Mouse (Mus musculus): ENCODE data around the gene Vezf1. TPM values are rescaled to one million over a fixed set of nuclear protein-coding genes. Genes with fewer than 3 reads are reported as not detected.
"Not testable (repeated sequence)": the region's sequence is repeated elsewhere in the genome, so short reads cannot be mapped to it uniquely, and the experiment has no call there.

The Vezf1 gene
- total RNA-seq (2022), result 10 to 100 TPM; 27.9 to 30.8 (median 29.3) TPM

DNA sequence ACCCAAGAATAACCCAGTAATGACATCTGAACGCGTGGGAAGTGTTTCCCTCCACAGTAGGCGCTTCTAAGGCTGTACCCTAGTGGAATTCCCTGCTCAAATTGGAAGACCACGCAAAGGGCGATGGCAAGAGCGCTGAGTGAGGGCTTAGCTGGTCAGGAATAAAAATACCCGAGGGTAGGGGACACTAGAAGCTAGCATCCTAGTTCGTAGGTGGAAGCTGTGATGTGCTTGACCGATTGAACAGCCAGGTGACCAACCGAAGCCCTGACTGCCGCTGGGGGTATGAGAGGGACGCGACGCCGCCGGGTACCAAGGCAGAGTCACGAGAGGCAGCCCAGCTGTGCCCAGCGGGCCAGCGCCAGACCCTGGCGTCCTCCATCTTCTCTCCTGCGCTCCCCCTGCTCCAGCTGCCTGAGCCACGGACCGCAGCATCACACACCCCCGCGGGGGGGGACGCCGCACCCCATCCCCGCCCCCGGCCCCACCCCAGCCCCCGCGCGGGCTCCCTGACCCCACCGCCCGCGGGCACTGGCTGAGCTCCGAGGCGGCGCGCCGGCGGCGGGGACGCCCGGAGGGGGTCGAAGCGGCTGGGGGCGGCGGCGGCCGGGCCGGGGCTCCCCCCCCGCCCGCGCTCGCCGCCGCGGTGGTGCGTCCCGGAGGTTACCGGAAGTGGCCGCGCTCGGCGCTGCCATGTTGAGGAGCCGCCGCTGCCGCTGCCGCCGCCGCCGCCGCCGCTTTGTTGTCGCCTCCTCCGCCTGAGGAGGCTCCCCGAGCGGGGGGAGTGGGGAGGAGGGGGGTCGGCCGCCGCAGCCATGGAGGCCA, at the start of gene Vezf1:
Gene Vezf1, plus strand, starts transcription at position 694 of the 825 bp plus-strand sequence.
- DNase-seq (ENCODE audit: low spot score in 2 of 2), result peak; percentile 54 to 60

GRCm38 (mm10) chr11:88023933-88024332, 44.1 kb upstream of the Vezf1 start:
- no peak for DNase-seq (ENCODE audit: low spot score in 2 of 2)

DNA sequence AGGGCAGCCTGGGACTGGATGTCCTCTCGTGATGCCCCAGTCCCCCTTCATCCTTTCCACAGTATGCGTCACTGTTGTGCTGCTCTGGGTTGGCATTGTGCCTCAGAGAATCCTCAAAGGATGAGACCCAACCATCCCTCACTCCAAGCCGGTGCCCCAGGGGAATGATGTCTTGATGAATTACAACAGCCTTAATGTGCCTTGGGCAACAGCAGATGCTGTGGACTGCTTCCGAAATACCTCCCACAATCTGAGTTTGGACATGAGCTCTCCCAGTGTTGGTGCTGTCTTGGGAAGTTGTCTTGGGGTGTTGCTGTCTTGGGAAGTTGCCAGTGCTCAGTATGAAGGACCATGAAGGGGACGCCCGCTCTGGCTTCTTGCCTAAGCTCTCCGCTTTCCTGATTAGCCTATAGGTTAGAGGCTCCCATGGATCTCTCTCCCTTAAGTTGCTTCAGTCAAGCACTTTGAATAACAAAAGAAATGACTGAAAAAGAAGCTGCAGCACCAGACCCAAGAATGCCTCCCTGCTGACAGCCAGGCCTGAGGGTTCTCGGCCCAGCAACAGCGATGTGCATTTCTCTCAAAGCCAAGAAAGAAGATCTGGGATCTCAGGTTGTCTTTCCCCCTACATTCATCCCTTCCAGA, 40.6 kb upstream of the Vezf1 start:
- DNase-seq (ENCODE audit: low spot score in 2 of 2), result no peak

DNA sequence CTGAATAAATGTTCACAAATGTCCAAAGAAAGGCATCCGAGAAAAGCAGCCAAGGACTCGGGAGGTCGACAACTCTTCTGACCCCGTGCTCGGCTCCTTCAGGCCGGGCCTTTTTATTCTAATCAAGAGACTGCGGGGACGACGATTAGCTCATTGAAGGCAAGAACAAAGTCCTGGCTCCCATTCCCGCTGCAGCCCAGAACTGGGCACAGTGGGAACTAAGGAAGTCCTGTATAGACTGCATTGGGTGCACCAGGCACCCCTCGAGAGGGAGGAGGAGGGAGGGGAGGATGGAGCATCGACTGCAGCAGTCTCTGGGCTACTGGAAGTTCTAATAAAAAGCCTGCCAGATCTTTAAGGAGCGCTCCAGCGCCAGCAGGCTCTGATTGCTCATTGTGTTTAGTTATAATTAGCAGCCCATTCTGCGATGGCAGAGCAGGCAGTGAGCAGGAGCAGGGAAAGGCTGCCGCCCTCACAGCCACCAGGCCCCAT, 39.8 kb upstream of the Vezf1 start:
- DNase-seq (ENCODE audit: low spot score in 2 of 2), result peak in 1 of 2 experiments; percentile 61

DNA sequence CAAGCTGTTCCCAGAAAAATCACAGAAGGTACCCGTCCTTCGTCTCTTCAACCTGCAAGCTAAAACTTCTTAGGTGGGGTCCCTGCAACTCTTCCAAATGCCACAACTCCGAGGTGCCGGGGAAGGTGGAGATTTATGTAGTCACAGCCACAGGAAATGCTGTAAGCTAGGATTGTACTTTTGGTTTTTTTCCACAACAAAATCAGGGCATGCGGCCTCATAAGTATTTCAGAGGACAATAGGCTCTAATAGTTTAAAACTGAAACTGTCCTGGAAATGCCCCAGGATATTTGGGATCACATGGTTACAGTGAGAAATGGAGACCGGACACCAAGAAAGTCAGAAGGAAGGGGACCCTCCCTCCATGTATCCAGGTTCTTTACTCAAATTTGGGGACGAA, 37.9 kb upstream of the Vezf1 start:
- DNase-seq (ENCODE audit: low spot score in 2 of 2), result no peak

DNA sequence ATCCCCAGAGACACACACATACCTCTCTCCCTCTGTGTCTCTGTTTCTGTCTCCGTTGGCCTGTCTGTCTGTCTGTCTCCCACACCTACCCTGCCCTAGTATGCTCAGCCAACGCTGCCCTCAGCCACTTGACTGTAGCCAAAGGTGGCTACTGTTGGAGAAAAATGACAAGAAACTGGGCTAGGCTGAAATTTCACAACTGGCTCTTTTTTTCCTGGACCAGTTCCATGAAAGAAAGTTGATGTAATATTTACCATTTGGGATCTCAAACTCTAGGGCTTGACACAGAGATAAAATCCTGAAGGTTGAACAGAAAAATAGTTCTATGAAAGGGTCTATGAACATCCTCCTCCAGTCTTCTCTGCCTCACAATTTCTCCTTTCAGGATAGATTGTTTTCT, 37.2 kb upstream of the Vezf1 start:
- no peak for DNase-seq (ENCODE audit: low spot score in 2 of 2)

GRCm38 (mm10) chr11:88031753-88032152, 36.3 kb upstream of the Vezf1 start:
- DNase-seq (ENCODE audit: low spot score in 2 of 2), result no peak

- DNase-seq (ENCODE audit: low spot score in 2 of 2), result no peak
These were observed 32.1 kb upstream of the Vezf1 start for GRCm38 (mm10) chr11:88035970-88036369.

GRCm38 (mm10) chr11:88036761-88037251, 31.3 kb upstream of the Vezf1 start:
- no peak for DNase-seq (ENCODE audit: low spot score in 2 of 2)

- DNase-seq (ENCODE audit: low spot score in 2 of 2), result no peak
These were observed 30.7 kb upstream of the Vezf1 start for GRCm38 (mm10) chr11:88037386-88037785.

DNA sequence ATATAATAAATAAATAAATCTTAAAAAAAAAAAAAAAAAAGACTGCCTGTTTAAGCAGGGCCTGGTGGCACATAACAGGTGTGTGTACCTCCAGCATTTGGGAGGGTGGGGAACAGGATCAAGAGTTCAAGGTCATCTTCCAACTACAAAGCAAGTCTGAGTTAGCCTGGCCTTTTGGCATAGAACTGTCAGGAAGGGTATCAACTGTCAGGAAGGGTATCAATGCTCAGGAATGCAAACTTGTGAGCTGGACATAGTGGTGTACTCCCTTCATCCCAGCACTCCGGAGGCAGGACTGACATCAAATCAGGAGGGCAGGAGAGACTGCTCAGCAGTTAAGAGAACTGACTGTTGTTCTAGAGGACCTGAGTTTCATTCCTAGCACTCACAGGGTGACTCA, 29.0 kb upstream of the Vezf1 start:
- DNase-seq (ENCODE audit: low spot score in 2 of 2), result no peak

DNA sequence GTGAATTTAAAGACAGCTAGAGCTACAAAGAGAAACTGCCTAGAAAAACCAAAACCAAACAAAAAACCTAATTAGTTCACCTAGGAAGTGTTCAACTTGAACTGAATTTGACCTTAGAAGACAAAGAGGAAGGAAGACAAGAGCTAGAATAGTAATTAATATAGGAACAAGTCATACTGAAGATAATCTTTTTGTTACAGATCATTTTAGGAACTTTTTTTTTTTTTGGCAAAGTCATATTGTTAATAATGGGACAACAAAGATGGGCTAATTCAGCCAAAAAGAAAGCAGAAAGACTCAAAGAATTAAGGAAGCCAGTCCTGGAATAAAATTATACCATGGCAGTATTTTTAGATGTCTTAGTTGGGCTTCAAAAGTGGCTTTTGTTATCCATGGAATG, 23.8 kb upstream of the Vezf1 start:
- DNase-seq (ENCODE audit: low spot score in 2 of 2), result no peak

GRCm38 (mm10) chr11:88045159-88045558, 22.9 kb upstream of the Vezf1 start:
- DNase-seq (ENCODE audit: low spot score in 2 of 2), result not testable (repeated sequence)

DNA sequence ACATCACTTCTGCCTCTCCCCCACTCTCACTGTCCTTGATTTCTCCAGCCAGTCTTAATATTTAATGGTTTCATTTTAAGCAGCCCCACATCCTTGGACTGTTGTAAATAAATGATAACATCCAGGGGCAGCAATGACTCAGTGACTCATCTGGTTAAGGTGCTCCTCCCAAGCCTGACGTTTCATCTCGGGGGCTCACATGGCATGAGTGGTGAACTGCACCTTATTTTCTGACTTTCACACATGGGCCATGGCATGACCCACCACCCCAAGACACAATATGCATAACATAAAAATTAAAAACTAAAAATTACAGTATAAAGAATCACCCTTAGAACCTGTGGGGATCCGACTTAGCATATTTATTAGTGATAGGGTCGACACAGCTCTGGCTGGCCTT, 22.2 kb upstream of the Vezf1 start:
- DNase-seq (ENCODE audit: low spot score in 2 of 2), result no peak

- DNase-seq (ENCODE audit: low spot score in 2 of 2), result no peak
These were observed 21.6 kb upstream of the Vezf1 start for GRCm38 (mm10) chr11:88046323-88046937.

DNA sequence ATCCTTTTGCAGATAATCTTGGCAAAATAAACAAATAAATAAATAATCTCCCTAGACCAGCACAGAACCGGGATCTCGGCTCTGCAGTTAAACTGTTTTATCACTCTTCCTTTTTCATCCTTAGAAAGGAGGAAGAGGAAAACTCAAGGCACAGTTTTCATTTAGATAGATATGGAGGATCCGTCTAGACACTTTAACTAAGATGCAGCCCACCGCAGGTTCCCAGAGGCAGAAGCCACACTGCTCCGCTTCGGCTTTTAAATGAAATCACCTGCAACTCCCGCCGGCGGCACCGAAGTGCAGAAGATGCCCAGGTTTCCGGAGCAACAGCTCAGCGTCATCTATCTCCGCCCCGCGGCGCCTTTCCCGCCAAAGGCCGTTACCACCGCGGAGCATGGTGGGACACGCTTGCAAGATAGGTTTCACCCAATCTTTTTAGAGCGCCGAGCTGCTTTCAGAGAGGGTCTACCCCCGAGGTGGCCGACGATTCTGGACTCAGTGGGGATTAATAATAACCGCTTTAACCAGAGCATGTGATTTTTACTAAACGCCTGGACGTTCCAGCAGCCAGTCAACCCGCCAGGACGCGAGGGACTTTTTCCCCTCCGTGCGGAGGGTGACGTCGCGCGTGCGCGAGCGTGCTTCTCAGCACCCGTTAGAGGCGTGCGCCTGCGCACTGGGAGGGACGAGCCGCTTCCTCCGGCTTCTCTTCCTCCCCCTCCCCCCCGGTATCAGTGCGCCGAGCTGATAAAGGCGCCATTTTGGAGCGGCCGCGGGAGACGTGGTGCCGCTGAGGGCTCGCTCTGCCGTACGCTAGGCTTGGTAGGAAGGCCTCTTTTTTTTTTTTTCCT, 20.9 kb upstream of the Vezf1 start, which contains the start of gene Srsf1:
Gene Srsf1, plus strand, starts transcription at position 430 of the 851 bp plus-strand sequence.
- DNase-seq (ENCODE audit: low spot score in 2 of 2), result peak; percentile 96 to 97

- DNase-seq (ENCODE audit: low spot score in 2 of 2), result peak; percentile 62 to 64
These were observed 20.1 kb upstream of the Vezf1 start for GRCm38 (mm10) chr11:88047871-88048531.

DNA sequence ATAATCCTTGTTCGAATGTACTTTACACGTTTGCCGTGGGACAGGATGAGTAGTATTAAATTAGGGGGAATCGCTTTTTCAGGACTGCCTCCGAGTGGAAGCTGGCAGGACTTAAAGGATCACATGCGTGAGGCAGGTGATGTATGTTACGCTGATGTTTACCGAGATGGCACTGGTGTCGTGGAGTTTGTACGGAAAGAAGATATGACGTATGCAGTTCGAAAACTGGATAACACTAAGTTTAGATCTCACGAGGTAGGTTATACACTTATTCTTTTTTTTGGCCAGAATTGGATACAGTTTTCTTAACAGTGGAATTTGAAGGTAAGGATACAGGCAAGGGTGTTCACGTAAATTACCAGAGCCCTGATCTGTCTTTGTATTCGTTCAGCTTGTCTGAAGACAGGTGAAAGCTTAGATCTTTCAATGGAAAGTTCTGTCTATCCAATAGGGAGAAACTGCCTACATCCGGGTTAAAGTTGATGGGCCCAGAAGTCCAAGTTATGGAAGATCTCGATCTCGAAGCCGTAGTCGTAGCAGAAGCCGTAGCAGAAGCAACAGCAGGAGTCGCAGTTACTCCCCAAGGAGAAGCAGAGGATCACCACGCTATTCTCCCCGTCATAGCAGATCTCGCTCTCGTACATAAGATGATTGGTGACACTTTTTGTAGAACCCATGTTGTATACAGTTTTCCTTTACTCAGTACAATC, 19.0 kb upstream of the Vezf1 start:
- DNase-seq (ENCODE audit: low spot score in 2 of 2), result no peak

DNA sequence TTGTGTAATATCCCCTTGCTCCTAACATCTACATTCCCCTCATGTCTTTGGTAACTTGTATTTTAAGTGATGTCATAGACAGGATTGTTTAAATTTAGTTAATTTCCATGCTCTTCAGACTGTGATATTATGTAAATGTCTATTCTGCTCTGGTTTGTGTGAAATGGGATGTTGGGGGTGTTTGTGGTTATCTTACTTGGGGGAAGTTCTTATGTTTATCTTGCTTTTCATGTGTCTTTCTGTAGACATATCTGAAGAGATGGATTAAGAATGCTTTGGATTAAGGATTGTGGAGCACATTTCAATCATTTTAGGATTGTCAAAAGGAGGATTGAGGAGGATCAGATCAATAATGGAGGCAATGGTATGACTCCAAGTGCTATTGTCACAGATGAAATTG, 18.3 kb upstream of the Vezf1 start:
- no peak for DNase-seq (ENCODE audit: low spot score in 2 of 2)

DNA sequence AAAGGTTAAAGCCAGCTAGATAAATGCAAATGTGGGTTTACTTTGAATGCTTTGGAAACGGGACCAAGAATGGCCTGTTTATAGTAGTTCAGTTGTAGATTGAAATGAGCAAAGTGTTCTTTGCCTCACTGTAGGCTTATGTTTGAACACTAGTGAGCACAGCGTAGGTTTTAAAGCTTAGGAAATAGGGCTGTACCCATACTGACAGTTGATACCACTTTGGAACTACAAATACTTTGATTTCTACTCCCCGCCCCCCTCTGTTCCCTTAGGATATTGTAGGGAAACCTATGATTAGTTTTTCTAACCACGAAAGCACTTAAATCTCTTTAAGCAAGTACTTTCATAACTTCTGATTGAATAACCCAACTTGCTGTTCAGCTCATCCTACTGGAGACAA, 15.4 kb upstream of the Vezf1 start:
- no peak for DNase-seq (ENCODE audit: low spot score in 2 of 2)

Data from left cerebral cortex, adult 8-10 months (tissue).